In genomic region chr15:79657837-79658530, GRCm38 (mm10) we compare ENCODE assay signal across 1 mouse cellular context.
A peak's percentile ranks its signal among the peaks of the same experiment; 100 is the strongest.
TF ChIP-seq lines count a peak whose summit lies in the region.

No protein-coding gene starts in this region.

TF ChIP-seq in MEL, 35 proteins besides CTCF, POLR2A, EP300 and RAD21 (continued from another document):
- no peak for TF ChIP-seq MEF2A (IDR thresholded peaks at IDR 0.05; ENCODE audit: extremely low read depth, insufficient replicate concordance, low read depth, low read length, poor library complexity, severe bottlenecking)
- TF ChIP-seq JUND (IDR thresholded peaks at IDR 0.05; ENCODE audit: low read depth, low read length) = no peak
- no peak; the same call in 1 of the 2 replicates for TF ChIP-seq SIN3A (IDR thresholded peaks at IDR 0.05; ENCODE audit: low read length)
- TF ChIP-seq MYB (IDR thresholded peaks at IDR 0.05; ENCODE audit: low read depth, low read length) = no peak
- TF ChIP-seq UBTF (IDR thresholded peaks at IDR 0.05; ENCODE audit: borderline replicate concordance, insufficient read depth, low read depth, low read length) = no peak
- TF ChIP-seq MXI1 (IDR thresholded peaks at IDR 0.05; ENCODE audit: low read depth, low read length) = peak; percentile 72
